Mouse (Mus musculus): ENCODE data around the gene Tcf7.
"Not testable (repeated sequence)": the region's sequence is repeated elsewhere in the genome, so short reads cannot be mapped to it uniquely, and the experiment has no call there.

Gene Tcf7

GRCm38 (mm10) chr11:52225986-52226599 lies 56.7 kb downstream of the Tcf7 start:
- Histone ChIP-seq H3K9me3 (ENCODE audit: low read length) (no peaks in the 10 kb centered on the region), H3K36me3 (ENCODE audit: insufficient read depth, low read length) (no peaks in the 10 kb centered on the region), H3K4me1 (replicated peaks; ENCODE audit: low read depth, low read length) (peaks cover 85% of the 10 kb centered on the region), H3K27me3 (ENCODE audit: insufficient read depth, low read length) (no peaks in the 10 kb centered on the region), H3K4me3 (replicated peaks; ENCODE audit: low read length) (no peak overlapping the region; the same call in 1 of the 2 replicates)
- TF ChIP-seq CTCF (conservative IDR thresholded peaks at IDR 0.05; ENCODE audit: low read length): no peak
- TF ChIP-seq POU5F1 (IDR thresholded peaks at IDR 0.05; ENCODE audit: borderline replicate concordance, low read length): no peak
- TF ChIP-seq NANOG (IDR thresholded peaks at IDR 0.05; ENCODE audit: borderline replicate concordance, low read length): no peak

GRCm38 (mm10) chr11:52223968-52224682 lies 58.7 kb downstream of the Tcf7 start:
- Histone ChIP-seq H3K27me3 (ENCODE audit: insufficient read depth, low read length) (no peaks in the 10 kb centered on the region), H3K36me3 (ENCODE audit: insufficient read depth, low read length) (no peaks in the 10 kb centered on the region), H3K4me3 (replicated peaks; ENCODE audit: low read length) (peak overlapping the region; percentile 61), H3K9me3 (ENCODE audit: low read length) (no peaks in the 10 kb centered on the region), H3K4me1 (replicated peaks; ENCODE audit: low read depth, low read length) (peaks cover 74% of the 10 kb centered on the region)
- no peak for TF ChIP-seq NANOG (IDR thresholded peaks at IDR 0.05; ENCODE audit: borderline replicate concordance, low read length)
- no peak for TF ChIP-seq POU5F1 (IDR thresholded peaks at IDR 0.05; ENCODE audit: borderline replicate concordance, low read length)
- TF ChIP-seq CTCF (conservative IDR thresholded peaks at IDR 0.05; ENCODE audit: low read length): no peak

- no peaks in the 10 kb centered on the region for H3K36me3 ChIP-seq (ENCODE audit: insufficient read depth, low read length)
- no peaks in the 10 kb centered on the region for H3K9me3 ChIP-seq (ENCODE audit: low read length)
- no peak overlapping the region for H3K4me3 ChIP-seq (replicated peaks; ENCODE audit: low read length)
- H3K27me3 ChIP-seq (ENCODE audit: insufficient read depth, low read length): no peaks in the 10 kb centered on the region
- H3K4me1 ChIP-seq (replicated peaks; ENCODE audit: low read depth, low read length): peaks cover 62% of the 10 kb centered on the region
- TF ChIP-seq CTCF (conservative IDR thresholded peaks at IDR 0.05; ENCODE audit: low read length) (peak; percentile 28), NANOG (IDR thresholded peaks at IDR 0.05; ENCODE audit: borderline replicate concordance, low read length) (no peak), POU5F1 (IDR thresholded peaks at IDR 0.05; ENCODE audit: borderline replicate concordance, low read length) (no peak)
Measured at GRCm38 (mm10) chr11:52222891-52223290, 59.9 kb downstream of the Tcf7 start.

- not testable (repeated sequence) for H3K4me3 ChIP-seq (replicated peaks; ENCODE audit: low read length)
Measured at GRCm38 (mm10) chr11:52221921-52222320, 60.9 kb downstream of the Tcf7 start.

GRCm38 (mm10) chr11:52220282-52220681 lies 62.5 kb downstream of the Tcf7 start:
- Histone ChIP-seq H3K9me3 (ENCODE audit: low read length) (no peaks in the 10 kb centered on the region), H3K4me3 (replicated peaks; ENCODE audit: low read length) (no peak overlapping the region), H3K36me3 (ENCODE audit: insufficient read depth, low read length) (no peaks in the 10 kb centered on the region), H3K27me3 (ENCODE audit: insufficient read depth, low read length) (no peaks in the 10 kb centered on the region), H3K4me1 (replicated peaks; ENCODE audit: low read depth, low read length) (peaks cover 35% of the 10 kb centered on the region)
- TF ChIP-seq CTCF (conservative IDR thresholded peaks at IDR 0.05; ENCODE audit: low read length) (peak; percentile 51), NANOG (IDR thresholded peaks at IDR 0.05; ENCODE audit: borderline replicate concordance, low read length) (no peak)

More at GRCm38 (mm10) chr11:52221921-52222320, 60.9 kb downstream of the Tcf7 start:
- not testable (repeated sequence) for H3K27me3 ChIP-seq (ENCODE audit: insufficient read depth, low read length); H3K9me3 ChIP-seq (ENCODE audit: low read length); H3K36me3 ChIP-seq (ENCODE audit: insufficient read depth, low read length)
- H3K4me1 ChIP-seq (replicated peaks; ENCODE audit: low read depth, low read length): peaks cover 52% of the 10 kb centered on the region

- no peaks in the 10 kb centered on the region for H3K36me3 ChIP-seq (ENCODE audit: insufficient read depth, low read length)
- no peaks in the 10 kb centered on the region for H3K4me1 ChIP-seq (replicated peaks; ENCODE audit: low read depth, low read length)
- no peaks in the 10 kb centered on the region for H3K27me3 ChIP-seq (ENCODE audit: insufficient read depth, low read length)
- no peaks in the 10 kb centered on the region for H3K9me3 ChIP-seq (ENCODE audit: low read length)
- TF ChIP-seq POU5F1 (IDR thresholded peaks at IDR 0.05; ENCODE audit: borderline replicate concordance, low read length) (no peak), CTCF (conservative IDR thresholded peaks at IDR 0.05; ENCODE audit: low read length) (no peak), NANOG (IDR thresholded peaks at IDR 0.05; ENCODE audit: borderline replicate concordance, low read length) (no peak)
- H3K4me3 ChIP-seq (replicated peaks; ENCODE audit: low read length): no peak within 1 kb of the TSS
Measured at GRCm38 (mm10) chr11:52213887-52214286, 68.9 kb downstream of the Tcf7 start, which contains the start of gene Olfr1371. Gene Olfr1371, minus strand, starts transcription at chr11:52213987.
